ENCODE assay signal across 10 mouse cellular contexts in the genomic region with DNA sequence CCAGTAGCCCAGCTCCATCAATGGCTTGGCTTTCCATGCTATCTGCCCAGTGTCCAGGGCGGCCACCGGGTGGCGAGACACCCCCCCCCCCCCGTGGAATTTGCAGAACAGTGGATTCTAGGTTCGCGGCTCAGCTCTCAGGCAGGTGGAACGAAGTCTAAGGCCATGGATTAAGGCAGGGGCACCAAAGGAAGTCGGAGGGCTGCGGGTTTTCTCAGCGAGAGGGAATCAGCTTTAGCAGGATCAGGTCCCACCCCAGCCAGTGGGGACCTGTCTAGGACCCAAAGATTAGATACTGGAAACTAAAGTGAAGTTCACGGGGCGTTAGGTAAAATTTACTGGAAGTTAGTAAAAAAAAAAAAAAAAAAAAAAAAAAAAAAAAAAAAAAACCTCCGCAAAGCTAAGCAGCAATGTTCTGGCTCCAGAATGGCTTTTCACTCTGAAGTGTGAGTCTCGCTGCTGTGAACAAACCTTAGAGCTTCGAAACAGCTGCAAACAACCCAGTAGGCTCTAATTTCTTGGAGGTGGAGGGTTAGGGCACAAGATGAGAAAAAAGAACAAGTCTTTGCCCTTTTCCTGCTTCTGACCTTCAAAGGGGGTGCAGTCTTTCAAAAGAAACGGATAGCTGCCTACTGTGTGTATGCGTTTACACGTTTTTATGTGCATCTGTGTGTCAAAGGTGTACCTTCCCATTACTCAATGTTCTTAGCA. TPM values are rescaled to one million over a fixed set of nuclear protein-coding genes. Genes with fewer than 3 reads are reported as not detected.
DNase-seq lines count a peak whose midpoint lies in the region; ATAC-seq and TF ChIP-seq lines count a peak whose summit lies in the region.
"Had no signal": no experiment of that assay in that cellular context is flagged by ENCODE, and none has a peak within 500 bp of the region (broad histone marks: within the 10 kb centered on the region; RNA-seq: fewer than 3 reads in every experiment).

No protein-coding gene starts in this region.

- TF ChIP-seq CTCF in liver, adult 2 months (IDR thresholded peaks at IDR 0.05; ENCODE audit: low read depth, low read length), result no peak
- TF ChIP-seq CTCF in cerebellum, adult 2 months (IDR thresholded peaks at IDR 0.05; ENCODE audit: borderline replicate concordance, insufficient read depth, low read depth, low read length), result no peak

- no peaks in the 10 kb centered on the region for H3K79me2 ChIP-seq in liver, adult 2 months (ENCODE audit: control insufficient read depth, insufficient read depth, low read length)

- H3K4me1 ChIP-seq in liver, adult 2 months (ENCODE audit: control insufficient read depth, insufficient read depth, low read length), result peaks cover 4% of the 10 kb centered on the region; the same call in 1 of the 2 replicates
- peaks cover 6% of the 10 kb centered on the region for H3K4me1 ChIP-seq in heart, embryonic 16.5 days (ENCODE audit: control insufficient read depth, insufficient read depth, low read length)
- H3K4me1 ChIP-seq in limb, embryonic 14.5 days (ENCODE audit: control insufficient read depth, insufficient read depth, low read length), result peaks cover 20% of the 10 kb centered on the region
- H3K4me1 ChIP-seq in stomach, embryonic 14.5 days (ENCODE audit: control insufficient read depth, insufficient read depth, low read length), result peaks cover 6% of the 10 kb centered on the region; the same call in 1 of the 2 replicates
- no peaks in the 10 kb centered on the region for H3K4me1 ChIP-seq in cerebellum, adult 2 months (ENCODE audit: control insufficient read depth, insufficient read depth, low read length)

- H3K9ac ChIP-seq in liver, adult 2 months (ENCODE audit: low read depth, low read length), result peak overlapping the region; percentile 15; the same call in 1 of the 2 replicates
- no peak overlapping the region for H3K9ac ChIP-seq in heart, embryonic 16.5 days (ENCODE audit: low read length)
- H3K9ac ChIP-seq in limb, embryonic 14.5 days (ENCODE audit: low read depth, low read length, severe bottlenecking), result no peak overlapping the region
- peak overlapping the region; percentile 56; the same call in 1 of the 2 replicates for H3K9ac ChIP-seq in stomach, embryonic 14.5 days (replicated peaks; ENCODE audit: low read depth, low read length)

- ATAC-seq in heart, embryonic 16.5 days (replicated peaks; ENCODE audit: extremely low read depth, insufficient read depth, low FRiP score), result no peak
- ATAC-seq in limb, embryonic 14.5 days (ENCODE audit: low FRiP score, low read depth), result no peak
- ATAC-seq in stomach, embryonic 14.5 days (ENCODE audit: insufficient number of reproducible peaks, insufficient read depth, low FRiP score, low read depth), result 0 out of 2 replicates have a peak, but pooled peaks have one; percentile 5
- no peak for ATAC-seq in erythroid progenitor cell, adult 5-6 weeks (replicated peaks; ENCODE audit: low FRiP score, poor library complexity, severe bottlenecking)
- ATAC-seq in monocyte, adult 5-6 weeks (replicated peaks; ENCODE audit: insufficient number of reproducible peaks, low FRiP score, low TSS enrichment, poor library complexity, severe bottlenecking), result no peak

- peak overlapping the region; percentile 65 for H3K4me2 ChIP-seq in heart, embryonic 16.5 days (ENCODE audit: low read depth, low read length)
- peak overlapping the region; percentile 78 for H3K4me2 ChIP-seq in limb, embryonic 14.5 days (replicated peaks; ENCODE audit: low read depth, low read length, severe bottlenecking)
- H3K4me2 ChIP-seq in stomach, embryonic 14.5 days (replicated peaks; ENCODE audit: low read depth, low read length), result peak overlapping the region; percentile 82

- peak overlapping the region; percentile 43; the same call in 1 of the 2 replicates for H3K27ac ChIP-seq in liver, adult 2 months (replicated peaks; ENCODE audit: insufficient read depth, low read depth, low read length)
- no peak overlapping the region for H3K27ac ChIP-seq in heart, embryonic 16.5 days (ENCODE audit: low read length)
- H3K27ac ChIP-seq in limb, embryonic 14.5 days (replicated peaks; ENCODE audit: low read depth, low read length), result no peak overlapping the region
- peak overlapping the region; percentile 1; the same call in 1 of the 2 replicates for H3K27ac ChIP-seq in stomach, embryonic 14.5 days (ENCODE audit: low read length)
- H3K27ac ChIP-seq in cerebellum, adult 2 months (ENCODE audit: insufficient read depth, low read length), result no peak overlapping the region

- no peaks in the 10 kb centered on the region for H3K9me3 ChIP-seq in heart, embryonic 16.5 days (replicated peaks; ENCODE audit: control insufficient read depth, low read length)
- no peaks in the 10 kb centered on the region for H3K9me3 ChIP-seq in limb, embryonic 14.5 days (ENCODE audit: control insufficient read depth, low read length)
- H3K9me3 ChIP-seq in stomach, embryonic 14.5 days (ENCODE audit: control insufficient read depth, low read depth, low read length), result no peaks in the 10 kb centered on the region

- WGBS in liver, adult 2 months, result 11% methylated on average over 18 of the region's 18 CpGs
- WGBS in heart, embryonic 16.5 days, result 7% methylated on average over 18 of the region's 18 CpGs
- 3% methylated on average over 18 of the region's 18 CpGs for WGBS in limb, embryonic 14.5 days
- WGBS in stomach, embryonic 14.5 days, result 9% methylated on average over 18 of the region's 18 CpGs
- 12% methylated on average over 18 of the region's 18 CpGs for WGBS in cerebellum, adult 2 months

- H3K36me3 ChIP-seq in liver, adult 2 months (ENCODE audit: control insufficient read depth, insufficient read depth, low read length), result no peaks in the 10 kb centered on the region
- no peaks in the 10 kb centered on the region for H3K36me3 ChIP-seq in heart, embryonic 16.5 days (ENCODE audit: control insufficient read depth, insufficient read depth)
- no peaks in the 10 kb centered on the region for H3K36me3 ChIP-seq in limb, embryonic 14.5 days (ENCODE audit: control insufficient read depth, insufficient read depth, low read length)
- H3K36me3 ChIP-seq in stomach, embryonic 14.5 days (ENCODE audit: control insufficient read depth, insufficient read depth, low read length), result no peaks in the 10 kb centered on the region

- peak overlapping the region; percentile 23 for H3K4me3 ChIP-seq in liver, adult 2 months (ENCODE audit: insufficient read depth, low read depth, low read length)
- H3K4me3 ChIP-seq in heart, embryonic 16.5 days (ENCODE audit: low read length), result peak overlapping the region; percentile 46
- peak overlapping the region; percentile 39 for H3K4me3 ChIP-seq in limb, embryonic 14.5 days (replicated peaks; ENCODE audit: low read length)
- peak overlapping the region; percentile 45 for H3K4me3 ChIP-seq in stomach, embryonic 14.5 days (ENCODE audit: low read depth, low read length)
- no peak overlapping the region for H3K4me3 ChIP-seq in cerebellum, adult 2 months (replicated peaks; ENCODE audit: insufficient read depth, low read depth, low read length)

- H3K27me3 ChIP-seq in liver, adult 2 months (ENCODE audit: control insufficient read depth, insufficient read depth, low read length), result peaks cover 2% of the 10 kb centered on the region; the same call in 1 of the 2 replicates
- H3K27me3 ChIP-seq in heart, embryonic 16.5 days (ENCODE audit: control insufficient read depth, insufficient read depth, low read length), result peaks cover 61% of the 10 kb centered on the region
- H3K27me3 ChIP-seq in limb, embryonic 14.5 days (ENCODE audit: control insufficient read depth, insufficient read depth, low read length), result peaks cover 64% of the 10 kb centered on the region
- no peaks in the 10 kb centered on the region for H3K27me3 ChIP-seq in stomach, embryonic 14.5 days (ENCODE audit: control insufficient read depth, insufficient read depth, low read length)
- peaks cover 7% of the 10 kb centered on the region; the same call in 1 of the 2 replicates for H3K27me3 ChIP-seq in cerebellum, adult 2 months (ENCODE audit: control insufficient read depth, insufficient read depth, low read length)

- no peak for TF ChIP-seq POLR2A in liver, adult 2 months (IDR thresholded peaks at IDR 0.05; ENCODE audit: extremely low read depth, insufficient read depth, low read length)
- TF ChIP-seq POLR2A in limb, embryonic 14.5 days (IDR thresholded peaks at IDR 0.05; ENCODE audit: borderline replicate concordance, extremely low read depth, insufficient read depth, insufficient read length), result no peak
- no peak for TF ChIP-seq POLR2A in cerebellum, adult 2 months (IDR thresholded peaks at IDR 0.05; ENCODE audit: borderline replicate concordance, insufficient read depth, low read length)

- no peak for DNase-seq in liver, adult 2 months (ENCODE audit: extremely low read depth, low read depth, low spot score)
- DNase-seq in liver, result no peak
- no peak for DNase-seq in limb, embryonic 14.5 days (ENCODE audit: low spot score)
- no peak for DNase-seq in cerebellum, adult 2 months
- DNase-seq: spleen, adult 18-20 months had no signal

RNA-seq across cellular contexts. Expression of a gene that starts 4.2 kb away (rescaled TPM):
- 14.5 and 16.1 TPM in 2 replicates for total RNA-seq in liver, adult 2 months (2014; rRNA removed)
- 64.2 and 84.0 TPM in 2 replicates for polyA plus RNA-seq in liver, adult 2 months (2012; rRNA removed)
- 15.4 and 20.0 TPM in 2 replicates for polyA plus RNA-seq in heart, embryonic 16.5 days (2015; fragmentation: Nextera tagmentation; extraction: Ambion mirVana)
- polyA plus RNA-seq in limb, embryonic 14.5 days (2012; rRNA removed), result 80.2 and 134 TPM in 2 replicates
- polyA plus RNA-seq in limb, embryonic 14.5 days (2014; fragmentation: Nextera tagmentation; extraction: Ambion mirVana), result 54.7 and 60.8 TPM in 2 replicates
- 106 and 111 TPM in 2 replicates for polyA plus RNA-seq in stomach, embryonic 14.5 days (2014; fragmentation: Nextera tagmentation; extraction: Ambion mirVana)
- total RNA-seq in erythroid progenitor cell, adult 5-6 weeks (2015; ENCODE audit: low replicate concordance), result not detected in 2 replicates
- total RNA-seq in erythroid progenitor cell, adult 5-6 weeks (2017; ENCODE audit: low replicate concordance), result not detected in 2 replicates
- polyA plus RNA-seq in cerebellum, adult 2 months (2012; rRNA removed), result 25.5 and 28.9 TPM in 2 replicates
- total RNA-seq in monocyte, adult 5-6 weeks (2017), result not detected in 3 replicates
- total RNA-seq: MEL had no signal

Comparison
In these comparisons a context has a peak if more than half of its experiments do, and no peak if none do; other contexts are left out.
1. H3K27ac ChIP-seq: peak in liver, adult 2 months (single experiment) and stomach, embryonic 14.5 days (single experiment); none in heart, embryonic 16.5 days (single experiment), limb, embryonic 14.5 days (single experiment) and cerebellum, adult 2 months (single experiment).
2. H3K9ac ChIP-seq: peak in liver, adult 2 months (single experiment) and stomach, embryonic 14.5 days (single experiment); none in heart, embryonic 16.5 days (single experiment) and limb, embryonic 14.5 days (single experiment).
3. Peak in every context shown above with its lines, with median percentiles within 50 percentile points of each other: H3K4me2 ChIP-seq.